Mouse (Mus musculus): ENCODE data around the gene Exog.

GRCm38 (mm10) chr9:119438498-119439000, 6.2 kb upstream of the Exog start:
- TF ChIP-seq GATA1 (IDR thresholded peaks at IDR 0.05; ENCODE audit: low read length) (no peak), TAL1 (IDR thresholded peaks at IDR 0.05; ENCODE audit: low read length) (no peak)

All from erythroblast, embryonic 14.5 days (primary cell).